Mouse (Mus musculus) myocyte (in vitro differentiated cells): ENCODE results near the gene Tnfsf8.

Experiments
- CEBPB ChIP-seq: IDR thresholded peaks from 2 replicates; pipeline ENCODE4 v1.6.1; 2011; ENCODE audit warnings: mild to moderate bottlenecking, moderate library complexity; ENCODE audit not compliant: poor library complexity, insufficient read depth, severe bottlenecking
- E2F4 ChIP-seq: IDR thresholded peaks from one replicate; pipeline ENCODE4 v1.6.1; 2011; ENCODE audit warnings: mild to moderate bottlenecking, control low read depth, moderate library complexity; ENCODE audit not compliant: insufficient read depth
- MAX ChIP-seq: IDR thresholded peaks from one replicate; pipeline ENCODE4 v1.6.1; 2011; ENCODE audit warnings: low read depth, mild to moderate bottlenecking, control low read depth
- MYOD1 ChIP-seq, 3 experiments: IDR thresholded peaks; one replicate each; pipeline ENCODE4 v1.6.1; 2011; ENCODE audit warnings: control low read depth in 2 of 3, low read depth in 2 of 3, mild to moderate bottlenecking in 2 of 3, moderate library complexity in 1 of 3; ENCODE audit not compliant: insufficient read length in 2 of 3, control insufficient read depth in 1 of 3
- MYOG ChIP-seq, 3 experiments: IDR thresholded peaks; one replicate each; pipeline ENCODE4 v1.6.1; 2011; ENCODE audit warnings: control low read depth in 2 of 3, low read depth in 2 of 3, mild to moderate bottlenecking in 2 of 3; ENCODE audit not compliant: insufficient read length in 2 of 3, control insufficient read depth in 1 of 3, insufficient read depth in 1 of 3
- POLR2A ChIP-seq: IDR thresholded peaks from one replicate; pipeline ENCODE4 v1.6.1; 2011; ENCODE audit warnings: low read depth, mild to moderate bottlenecking, control low read depth, moderate library complexity; ENCODE audit not compliant: insufficient read length
- POLR2AphosphoS2 ChIP-seq: IDR thresholded peaks from one replicate; pipeline ENCODE4 v1.6.1; 2011; ENCODE audit warnings: low read depth, control low read depth; ENCODE audit not compliant: insufficient read length
- REST ChIP-seq: IDR thresholded peaks from one replicate; pipeline ENCODE4 v1.6.1; 2011; ENCODE audit warnings: mild to moderate bottlenecking, control low read depth, moderate library complexity; ENCODE audit not compliant: insufficient read depth, insufficient read length
- TCF12 ChIP-seq: IDR thresholded peaks from one replicate; pipeline ENCODE4 v1.6.1; 2011; ENCODE audit warnings: mild to moderate bottlenecking, control low read depth; ENCODE audit not compliant: poor library complexity, insufficient read depth, severe bottlenecking
- USF1 ChIP-seq: IDR thresholded peaks from one replicate; pipeline ENCODE4 v1.6.1; 2011; ENCODE audit warnings: low read depth, mild to moderate bottlenecking, control low read depth, moderate library complexity

DNA sequence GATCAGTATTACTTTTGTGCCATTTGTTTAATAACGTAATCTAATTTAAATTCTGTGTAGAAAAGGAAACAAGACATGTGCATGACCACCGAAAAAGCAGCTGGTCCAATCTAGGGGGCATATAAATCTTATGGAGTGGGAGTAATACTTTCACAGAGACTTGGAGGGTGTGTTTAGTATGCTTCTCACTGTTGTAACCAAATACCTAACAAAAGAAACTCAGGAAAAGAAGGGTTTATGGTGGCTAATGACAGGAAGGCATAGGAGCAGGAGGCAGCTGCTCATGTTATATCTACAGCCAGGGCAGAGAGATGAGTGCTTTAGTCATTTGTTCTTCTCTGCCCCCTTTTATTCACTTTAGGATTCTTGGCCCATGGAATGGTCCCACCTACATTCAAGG is 15.6 kb upstream of the Tnfsf8 start:
- TF ChIP-seq POLR2A = no peak
- no peak for TF ChIP-seq CEBPB
- TF ChIP-seq MYOG (IDR thresholded peaks at IDR 0.05; ENCODE audit: control insufficient read depth in 1 of 3, insufficient read depth in 1 of 3, insufficient read length in 2 of 3, low read depth in 2 of 3) = no peak
- TF ChIP-seq REST = no peak
- no peak for TF ChIP-seq MAX
- no peak for TF ChIP-seq USF1
- no peak for TF ChIP-seq TCF12
- TF ChIP-seq POLR2AphosphoS2 = no peak
- TF ChIP-seq E2F4 = no peak
- no peak for TF ChIP-seq MYOD1 (IDR thresholded peaks at IDR 0.05; ENCODE audit: control insufficient read depth in 1 of 3, insufficient read length in 2 of 3, low read depth in 2 of 3)
